Mouse (Mus musculus) neural tube, embryonic 11.5 days (tissue): ENCODE results near the gene Trex1. TPM values are rescaled to one million over a fixed set of nuclear protein-coding genes. Genes with fewer than 3 reads are reported as not detected.

Source experiments
- ATAC-seq: fragments of 200-750 bp; cut with Nextera tagmentation; 2 replicates; pipeline ENCODE4 v1.8.0; 2017; ENCODE audit warnings: moderate number of reproducible peaks, mild to moderate bottlenecking, moderate TSS enrichment, moderate library complexity; ENCODE audit not compliant: insufficient read depth, low FRiP score, low TSS enrichment
- DNase-seq: peaks from one replicate; pipeline ENCODE4 v3.0.0-alpha.2; 2015; ENCODE audit warnings: low spot score
- H3K27ac ChIP-seq: fragments of 300-500 bp; sonication (generic); 2 replicates; pipeline ENCODE4 v1.5.1; 2014; ENCODE audit warnings: low read depth, mild to moderate bottlenecking, low read length
- H3K27me3 ChIP-seq: fragments of 300-500 bp; sonication (generic); 2 replicates; pipeline ENCODE4 v1.6.1; 2014; ENCODE audit warnings: mild to moderate bottlenecking, low read length, mixed read lengths; ENCODE audit not compliant: control insufficient read depth, insufficient read depth
- H3K36me3 ChIP-seq: fragments of 300-500 bp; sonication (generic); 2 replicates; pipeline ENCODE4 v1.6.1; 2014; ENCODE audit warnings: mild to moderate bottlenecking, low read length, moderate library complexity, mixed read lengths; ENCODE audit not compliant: control insufficient read depth, insufficient read depth
- H3K4me1 ChIP-seq: fragments of 300-500 bp; sonication (generic); 2 replicates; pipeline ENCODE4 v1.6.1; 2014; ENCODE audit warnings: low read length, mixed read lengths; ENCODE audit not compliant: control insufficient read depth, insufficient read depth
- H3K4me2 ChIP-seq: fragments of 300-500 bp; sonication (generic); 2 replicates; pipeline ENCODE4 v1.6.1; 2014; ENCODE audit warnings: low read depth, mild to moderate bottlenecking, moderate library complexity
- H3K4me3 ChIP-seq: fragments of 300-500 bp; sonication (generic); 2 replicates; pipeline ENCODE4 v1.5.1; 2014; ENCODE audit warnings: low read depth, low read length
- H3K9ac ChIP-seq: fragments of 300-500 bp; sonication (generic); 2 replicates; pipeline ENCODE4 v1.6.1; 2014; ENCODE audit warnings: mild to moderate bottlenecking, low read length
- H3K9me3 ChIP-seq: fragments of 300-500 bp; sonication (generic); 2 replicates; pipeline ENCODE4 v1.6.1; 2016; ENCODE audit warnings: low read length; ENCODE audit not compliant: control insufficient read depth
- WGBS: fragments of 180-500 bp; shearing (Covaris S2); extraction: QIAGEN DNeasy Blood & Tissue Kit; methylation state at CpG from one replicate; pipeline ENCODE4 v1.1.7; 2014; 5-methylcytosine and 5-hydroxymethylcytosine counted together
- polyA plus RNA-seq: library from polyadenylated mRNA; unstranded; fragments of >200 nt; fragmentation: Nextera tagmentation; extraction: Ambion mirVana; gene quantifications from 2 replicates; pipeline ENCODE4 v1.2.1, GENCODE M21; 2014

Trex1 gene
- polyA plus RNA-seq, 1 experiment from 2014 or later, result 7.8 TPM

DNA sequence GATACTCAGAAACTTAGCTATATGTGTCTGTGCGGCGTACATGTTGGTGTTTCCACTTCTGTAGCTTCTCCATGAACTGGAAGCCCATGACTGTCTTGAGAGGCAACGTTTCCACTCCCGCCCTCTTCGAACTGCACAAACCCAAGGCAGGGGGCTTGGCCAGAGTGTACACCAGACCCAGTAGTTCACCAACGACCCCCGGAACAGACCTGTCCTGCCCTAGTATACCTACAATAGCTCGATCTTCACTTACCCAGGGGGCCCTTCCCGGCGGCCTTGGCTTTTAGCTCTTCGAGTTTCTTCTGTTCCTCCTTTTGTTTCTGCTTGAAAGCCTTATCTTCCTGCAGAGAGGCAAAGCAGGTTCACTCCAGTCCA, 22.2 kb upstream of the Trex1 start:
- Histone ChIP-seq H3K27ac (peak overlapping the region; percentile 27; the same call in 1 of the 2 replicates), H3K4me3 (peak overlapping the region; percentile 84), H3K36me3 (no peaks in the 10 kb centered on the region), H3K9me3 (no peaks in the 10 kb centered on the region), H3K4me1 (peaks cover 9% of the 10 kb centered on the region), H3K9ac (peak overlapping the region; percentile 80), H3K27me3 (no peaks in the 10 kb centered on the region), H3K4me2 (peak overlapping the region; percentile 95)
- ATAC-seq (no peak), DNase-seq (no peak)
- 6% methylated on average over 11 of the region's 11 CpGs for WGBS

DNA sequence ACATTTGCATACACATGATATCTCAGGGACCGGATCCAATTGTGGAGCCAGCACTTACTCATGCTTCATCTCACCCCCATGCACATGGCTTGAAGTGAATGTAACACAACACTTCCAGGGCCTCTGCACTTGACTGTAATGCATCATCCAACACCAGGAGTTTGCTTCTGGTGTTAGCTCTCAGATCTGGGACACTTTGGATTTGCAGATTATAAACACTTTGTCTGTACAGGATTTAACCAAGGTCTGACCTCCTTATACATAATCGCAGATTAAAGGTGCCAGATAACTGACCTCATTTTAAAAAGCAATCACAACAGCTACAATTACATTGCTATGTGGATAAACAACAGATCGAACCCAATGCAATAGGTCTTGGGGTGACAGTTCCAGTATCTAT, 21.0 kb upstream of the Trex1 start:
- Histone ChIP-seq H3K4me3 (no peak overlapping the region), H3K36me3 (no peaks in the 10 kb centered on the region), H3K4me2 (no peak overlapping the region), H3K4me1 (peaks cover 9% of the 10 kb centered on the region), H3K27ac (no peak overlapping the region), H3K9me3 (no peaks in the 10 kb centered on the region), H3K27me3 (no peaks in the 10 kb centered on the region), H3K9ac (no peak overlapping the region)
- ATAC-seq (no peak), DNase-seq (no peak)
- WGBS, result 98% methylated on average over 3 of the region's 3 CpGs

DNA sequence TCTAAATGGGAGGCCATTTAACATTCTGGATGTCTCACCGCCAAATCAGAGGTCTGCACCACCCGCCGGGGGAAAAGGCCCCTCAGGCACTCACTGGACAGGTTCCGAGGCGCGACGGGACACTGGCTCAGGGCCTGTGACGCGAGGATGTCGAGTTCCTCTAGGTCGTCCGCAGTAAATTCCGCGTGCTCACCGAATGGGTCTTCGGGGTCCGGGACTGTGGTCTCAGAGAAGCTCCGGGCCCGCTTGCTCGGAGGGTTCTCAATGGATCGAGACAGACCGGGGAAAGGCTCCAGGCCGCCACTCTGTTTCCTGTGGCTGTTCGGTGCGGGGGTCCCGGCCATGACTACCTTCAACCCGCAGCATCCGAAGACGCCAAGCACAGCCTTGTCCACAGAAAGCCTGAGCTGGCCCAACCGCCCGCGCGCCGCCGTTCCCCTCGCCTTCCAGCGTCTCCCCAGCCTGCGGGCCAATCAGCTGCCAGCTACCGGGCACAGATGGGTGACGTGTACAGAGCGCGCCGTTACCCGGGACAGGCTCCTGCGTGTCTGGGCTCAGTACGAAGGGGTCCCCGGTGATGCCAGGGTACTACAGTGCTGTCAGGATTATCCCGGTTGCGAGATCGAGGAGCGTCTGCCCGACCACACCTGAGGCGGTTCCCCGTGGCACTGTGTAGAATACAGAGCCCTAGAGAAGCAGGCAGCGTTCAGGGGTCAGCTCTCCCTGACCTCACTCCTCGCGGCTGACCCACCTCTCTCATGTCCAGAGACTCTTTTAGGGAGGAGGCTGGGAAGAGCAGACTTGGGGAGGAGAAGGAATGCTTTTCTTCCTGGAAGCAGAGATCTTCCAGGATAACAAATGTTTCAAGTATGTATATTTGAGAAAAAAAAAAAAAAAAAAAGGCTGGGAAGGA, 14.4 kb upstream of the Trex1 start, which contains the start of gene Atrip:
TSS of gene Atrip (minus strand) at position 464 of the 913 bp plus-strand sequence.
- H3K4me2 ChIP-seq, result peak within 1 kb of the TSS; percentile 93
- under 1% methylated on average over 56 of the region's 57 CpGs for WGBS
- no peaks in the 10 kb centered on the region for H3K9me3 ChIP-seq
- ATAC-seq (peak; percentile 99), DNase-seq (peak; percentile 93)
- peaks cover 5% of the 10 kb centered on the region for H3K36me3 ChIP-seq
- H3K9ac ChIP-seq, result peak within 1 kb of the TSS; percentile 90
- H3K27me3 ChIP-seq, result no peaks in the 10 kb centered on the region
- H3K4me3 ChIP-seq, result peak within 1 kb of the TSS; percentile 84
- 0 out of 2 replicates have a peak within 1 kb of the TSS, but pooled peaks have one; percentile 5 for H3K27ac ChIP-seq
- peaks cover 9% of the 10 kb centered on the region for H3K4me1 ChIP-seq

DNA sequence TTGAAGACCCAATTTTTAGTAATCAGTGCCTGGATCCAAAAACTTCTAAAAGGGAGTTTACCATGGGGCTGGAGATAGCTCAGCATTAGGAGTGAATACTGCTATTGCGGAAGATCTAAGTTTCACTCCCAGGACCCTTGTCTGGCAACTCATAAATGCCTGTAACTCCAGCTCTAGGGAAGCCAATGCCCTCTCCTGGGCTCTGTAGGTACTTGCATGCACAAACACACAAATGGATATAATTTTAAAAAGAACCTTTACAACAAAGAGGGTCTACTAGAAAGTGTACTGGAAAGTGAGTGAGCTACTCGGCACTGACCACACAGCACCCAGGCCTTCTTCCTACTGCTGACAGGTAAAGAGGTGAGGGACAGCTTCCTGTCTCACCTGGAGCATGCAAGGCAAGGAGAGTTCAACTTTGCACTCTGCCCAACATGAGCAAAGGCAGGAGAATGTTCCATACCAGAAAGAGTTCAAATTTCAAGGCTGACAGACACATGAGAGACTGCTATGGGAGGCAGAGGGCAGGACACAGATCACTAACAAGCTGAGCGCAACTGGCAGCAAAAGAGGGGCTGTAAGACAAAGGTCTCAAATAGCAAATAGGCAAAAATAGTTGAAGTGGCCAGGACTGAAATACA, 8.7 kb upstream of the Trex1 start:
- Histone ChIP-seq H3K9ac (no peak overlapping the region), H3K4me2 (no peak overlapping the region), H3K4me3 (no peak overlapping the region), H3K27ac (no peak overlapping the region), H3K9me3 (no peaks in the 10 kb centered on the region), H3K27me3 (no peaks in the 10 kb centered on the region), H3K4me1 (peaks cover 7% of the 10 kb centered on the region), H3K36me3 (peaks cover 16% of the 10 kb centered on the region)
- DNase-seq, result no peak
- no peak for ATAC-seq
- WGBS, result 93% methylated on average over 3 of the region's 3 CpGs

DNA sequence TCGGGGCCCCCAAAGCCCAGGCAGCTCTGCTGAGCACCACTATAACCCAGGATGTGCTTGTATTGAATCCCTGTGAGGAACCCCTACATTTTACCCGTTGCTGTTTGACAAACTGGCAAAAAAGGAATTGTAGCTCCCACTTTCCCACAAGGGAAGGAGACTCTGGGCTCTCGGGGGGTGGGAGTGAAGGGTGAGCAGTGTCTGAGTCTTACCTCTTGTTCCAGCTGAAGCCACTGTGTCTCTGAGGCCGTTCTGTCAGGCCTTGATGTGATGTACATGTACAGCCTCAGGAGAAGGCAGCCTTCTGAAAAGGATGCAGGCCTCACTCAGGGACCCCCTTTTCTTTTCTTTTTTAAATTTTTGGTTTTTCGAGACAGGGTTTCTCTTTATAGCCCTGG, 1.4 kb upstream of the Trex1 start:
- H3K4me1 ChIP-seq, result no peaks in the 10 kb centered on the region
- WGBS, result 95% methylated on average over 5 of the region's 5 CpGs
- no peak overlapping the region for H3K27ac ChIP-seq
- H3K36me3 ChIP-seq, result peaks cover 24% of the 10 kb centered on the region
- no peak overlapping the region for H3K9ac ChIP-seq
- no peaks in the 10 kb centered on the region for H3K27me3 ChIP-seq
- ATAC-seq (no peak), DNase-seq (no peak)
- H3K9me3 ChIP-seq, result no peaks in the 10 kb centered on the region
- no peak overlapping the region for H3K4me3 ChIP-seq
- H3K4me2 ChIP-seq, result no peak overlapping the region

DNA sequence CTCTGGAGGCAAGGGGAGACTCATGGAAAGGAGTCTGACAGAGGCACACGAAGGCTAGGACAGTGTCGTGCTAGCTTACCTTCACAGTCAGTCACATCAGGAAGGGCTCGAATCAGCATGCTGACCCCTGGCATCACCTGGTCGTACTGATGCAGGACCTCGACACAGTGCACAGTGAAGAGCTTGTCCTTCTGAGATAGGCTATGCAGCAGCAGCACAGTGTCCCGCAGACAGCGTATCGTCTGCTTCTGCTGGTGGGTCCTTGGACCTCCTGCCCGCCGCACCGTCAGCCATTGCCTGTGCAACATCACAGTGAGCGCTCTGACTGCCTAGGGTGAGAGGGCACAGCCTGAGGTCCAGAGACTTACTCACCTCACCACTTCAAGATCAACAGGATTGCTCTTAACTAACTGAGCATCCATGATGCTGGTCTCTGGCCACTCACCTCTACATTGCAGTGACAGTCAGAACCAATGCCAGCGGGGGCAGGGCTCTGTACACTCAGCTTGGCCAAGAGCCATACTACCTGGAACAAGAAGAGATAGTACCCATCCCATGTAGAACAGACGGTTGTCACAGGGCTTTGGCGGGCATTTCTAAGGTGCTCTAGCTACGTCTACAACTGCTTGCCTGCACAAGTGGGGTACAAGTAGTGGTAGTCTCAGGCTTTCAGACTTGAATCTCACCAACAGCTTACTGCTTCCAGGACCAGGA, 807 bp upstream of the Trex1 start:
- 91% methylated on average over 16 of the region's 16 CpGs for WGBS
- no peaks in the 10 kb centered on the region for H3K27me3 ChIP-seq
- no peak overlapping the region for H3K9ac ChIP-seq
- no peaks in the 10 kb centered on the region for H3K4me1 ChIP-seq
- no peak overlapping the region for H3K4me2 ChIP-seq
- DNase-seq (no peak), ATAC-seq (no peak)
- H3K4me3 ChIP-seq, result no peak overlapping the region
- H3K27ac ChIP-seq, result no peak overlapping the region
- H3K9me3 ChIP-seq, result no peaks in the 10 kb centered on the region
- peaks cover 22% of the 10 kb centered on the region for H3K36me3 ChIP-seq

DNA sequence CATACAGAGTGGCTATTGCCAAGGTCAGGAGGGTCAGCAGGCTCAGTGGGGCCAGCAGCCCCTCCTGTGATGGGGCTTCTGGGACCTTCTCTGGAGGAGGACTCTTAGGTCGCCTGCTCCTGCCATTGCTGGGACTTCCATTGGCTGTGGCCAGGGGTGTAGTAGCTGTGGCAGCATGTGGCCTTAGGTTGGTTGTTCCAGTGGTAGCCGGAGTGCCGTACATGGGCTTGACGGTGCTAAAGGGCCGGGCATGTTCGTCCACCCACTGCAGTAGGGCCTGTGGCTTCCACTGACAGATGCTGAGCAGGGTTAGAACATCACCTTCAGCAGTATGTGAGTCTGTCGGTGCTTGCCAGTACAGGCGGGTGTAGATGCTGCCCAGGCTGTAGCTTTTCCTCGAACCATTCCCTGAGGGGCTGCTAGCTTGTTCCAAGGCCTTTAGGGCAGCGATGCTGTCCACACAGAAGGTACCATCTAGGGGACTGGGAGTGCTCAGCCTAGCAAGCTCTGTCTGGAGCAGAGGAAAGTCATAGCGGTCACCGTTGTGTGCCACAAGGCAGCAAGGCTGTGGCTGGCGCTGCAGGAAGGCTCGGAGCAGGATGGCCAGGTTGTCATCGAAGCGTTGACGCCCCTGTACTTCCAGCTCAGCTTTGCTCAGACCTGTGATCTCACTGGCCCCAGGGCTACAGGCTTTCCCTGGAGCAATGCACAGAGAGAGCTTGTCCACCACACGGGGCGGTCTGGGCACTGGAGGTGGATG, 1.3 kb downstream of the Trex1 start:
- H3K4me1 ChIP-seq, result peaks cover 3% of the 10 kb centered on the region; the same call in 1 of the 2 replicates
- no peak overlapping the region for H3K9ac ChIP-seq
- 94% methylated on average over 19 of the region's 19 CpGs for WGBS
- no peaks in the 10 kb centered on the region for H3K27me3 ChIP-seq
- H3K4me2 ChIP-seq, result no peak overlapping the region
- no peak for DNase-seq
- H3K9me3 ChIP-seq, result no peaks in the 10 kb centered on the region
- peaks cover 16% of the 10 kb centered on the region for H3K36me3 ChIP-seq
- no peak overlapping the region for H3K27ac ChIP-seq
- ATAC-seq, result no peak
- no peak overlapping the region for H3K4me3 ChIP-seq

DNA sequence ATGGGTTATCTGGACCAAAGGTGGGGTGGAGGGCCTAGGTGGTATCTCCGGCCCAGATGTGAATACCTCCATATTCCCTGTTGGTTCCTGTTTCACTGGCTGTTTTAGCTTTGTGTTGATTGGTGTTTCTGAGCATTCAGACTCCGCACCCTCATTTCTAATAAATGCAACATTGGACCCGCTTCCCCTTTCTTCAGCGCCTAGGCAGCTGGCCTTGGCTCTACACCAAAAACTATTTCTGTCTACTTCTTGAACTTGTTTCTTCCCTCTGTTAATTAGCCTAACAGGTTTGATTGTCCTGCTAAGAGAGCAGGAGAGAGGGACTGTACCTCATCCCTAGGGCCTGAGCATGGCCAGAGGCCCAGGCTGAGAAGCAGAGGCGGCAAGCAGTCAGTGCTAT, 2.0 kb downstream of the Trex1 start:
- no peaks in the 10 kb centered on the region for H3K27me3 ChIP-seq
- no peak overlapping the region for H3K4me3 ChIP-seq
- ATAC-seq (no peak), DNase-seq (no peak)
- no peaks in the 10 kb centered on the region for H3K9me3 ChIP-seq
- 95% methylated on average over 5 of the region's 5 CpGs for WGBS
- peaks cover 3% of the 10 kb centered on the region; the same call in 1 of the 2 replicates for H3K4me1 ChIP-seq
- H3K4me2 ChIP-seq, result no peak overlapping the region
- H3K36me3 ChIP-seq, result peaks cover 16% of the 10 kb centered on the region
- no peak overlapping the region for H3K9ac ChIP-seq
- H3K27ac ChIP-seq, result no peak overlapping the region
